Mouse (Mus musculus) heart, embryonic 11.5 days (tissue): Measurements from ENCODE around the gene Prr14l. TPM values are rescaled to one million over a fixed set of nuclear protein-coding genes. Genes with fewer than 3 reads are reported as not detected.
"Not testable (repeated sequence)": the region's sequence is repeated elsewhere in the genome, so short reads cannot be mapped to it uniquely, and the experiment has no call there.

ENCODE experiments used
- ATAC-seq: fragments of 200-750 bp; cut with Nextera tagmentation; replicated peaks from 2 replicates; pipeline ENCODE4 v1.8.0; 2017; ENCODE audit warnings: moderate library complexity; ENCODE audit not compliant: insufficient number of reproducible peaks, low FRiP score, low TSS enrichment
- H3K27ac ChIP-seq: fragments of 300-500 bp; sonication (generic); 2 replicates; pipeline ENCODE4 v1.5.1; 2014; ENCODE audit warnings: mild to moderate bottlenecking, low read depth, low read length
- H3K27me3 ChIP-seq: fragments of 300-500 bp; sonication (generic); 2 replicates; pipeline ENCODE4 v1.6.1; 2014; ENCODE audit warnings: mild to moderate bottlenecking, low read length, mixed read lengths; ENCODE audit not compliant: control insufficient read depth, insufficient read depth
- H3K36me3 ChIP-seq: fragments of 300-500 bp; sonication (generic); 2 replicates; pipeline ENCODE4 v1.6.1; 2014; ENCODE audit warnings: mild to moderate bottlenecking, low read length, moderate library complexity, mixed read lengths; ENCODE audit not compliant: control insufficient read depth, insufficient read depth
- H3K4me1 ChIP-seq: fragments of 300-500 bp; sonication (generic); 2 replicates; pipeline ENCODE4 v1.6.1; 2014; ENCODE audit warnings: low read length; ENCODE audit not compliant: control insufficient read depth, insufficient read depth
- H3K4me2 ChIP-seq: fragments of 300-500 bp; sonication (generic); 2 replicates; pipeline ENCODE4 v1.6.1; 2014; ENCODE audit warnings: mild to moderate bottlenecking, moderate library complexity
- H3K4me3 ChIP-seq: fragments of 300-500 bp; sonication (generic); 2 replicates; pipeline ENCODE4 v1.5.1; 2014; ENCODE audit warnings: low read depth, low read length
- H3K9ac ChIP-seq: fragments of 300-500 bp; sonication (generic); 2 replicates; pipeline ENCODE4 v1.6.1; 2014; ENCODE audit warnings: mild to moderate bottlenecking, low read depth, low read length, moderate library complexity
- H3K9me3 ChIP-seq: fragments of 300-500 bp; sonication (generic); replicated peaks from 2 replicates; pipeline ENCODE4 v1.6.1; 2016; ENCODE audit warnings: low read length; ENCODE audit not compliant: control insufficient read depth
- WGBS: fragments of 180-500 bp; shearing (Covaris S2); extraction: QIAGEN DNeasy Blood & Tissue Kit; methylation state at CpG from one replicate; pipeline ENCODE4 v1.1.7; 2014; ENCODE audit not compliant: insufficient replicate concordance; 5-methylcytosine and 5-hydroxymethylcytosine counted together
- polyA plus RNA-seq: library from polyadenylated mRNA; unstranded; fragments of >200 nt; fragmentation: Nextera tagmentation; extraction: Ambion mirVana; gene quantifications from 2 replicates; pipeline ENCODE4 v1.2.1, GENCODE M21; 2014

Gene Prr14l
- polyA plus RNA-seq, 1 experiment from 2014 or later = 11.5 TPM

GRCm38 (mm10) chr5:32857781-32858220, 3.7 kb upstream of the Prr14l start:
- WGBS = 4% methylated on average over 6 of the region's 6 CpGs

DNA sequence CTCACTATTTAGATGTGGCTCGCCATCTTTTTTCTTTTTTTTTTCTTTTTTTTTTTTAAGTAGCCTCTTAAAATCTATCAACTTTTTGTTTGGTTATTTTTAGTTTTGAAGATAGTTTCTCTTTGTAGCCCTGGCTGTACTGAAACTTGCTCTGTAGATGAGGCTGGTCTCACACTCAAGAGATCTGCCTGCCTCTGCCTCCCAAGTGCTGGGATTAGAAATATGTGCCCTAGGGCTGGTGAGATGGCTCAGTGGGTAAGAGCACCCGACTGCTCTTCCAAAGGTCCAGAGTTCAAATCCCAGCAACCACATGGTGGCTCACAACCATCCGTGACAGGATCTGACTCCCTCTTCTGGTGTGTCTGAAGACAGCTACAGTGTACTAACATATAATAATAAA, 1.2 kb upstream of the Prr14l start:
- H3K9me3 ChIP-seq, H3K27ac ChIP-seq, H3K4me3 ChIP-seq, H3K36me3 ChIP-seq, H3K9ac ChIP-seq, H3K4me2 ChIP-seq, ATAC-seq, H3K27me3 ChIP-seq: not testable (repeated sequence)
- H3K4me1 ChIP-seq = peaks cover 13% of the 10 kb centered on the region
- 90% methylated on average over 2 of the region's 3 CpGs for WGBS

More at GRCm38 (mm10) chr5:32857781-32858220, 3.7 kb upstream of the Prr14l start:
- Histone ChIP-seq H3K4me3 (peak overlapping the region; percentile 49), H3K36me3 (no peaks in the 10 kb centered on the region), H3K9ac (peak overlapping the region; percentile 63), H3K4me2 (peak overlapping the region; percentile 60), H3K9me3 (no peaks in the 10 kb centered on the region), H3K4me1 (peaks cover 3% of the 10 kb centered on the region; the same call in 1 of the 2 replicates), H3K27ac (no peak overlapping the region), H3K27me3 (no peaks in the 10 kb centered on the region)
- no peak for ATAC-seq

DNA sequence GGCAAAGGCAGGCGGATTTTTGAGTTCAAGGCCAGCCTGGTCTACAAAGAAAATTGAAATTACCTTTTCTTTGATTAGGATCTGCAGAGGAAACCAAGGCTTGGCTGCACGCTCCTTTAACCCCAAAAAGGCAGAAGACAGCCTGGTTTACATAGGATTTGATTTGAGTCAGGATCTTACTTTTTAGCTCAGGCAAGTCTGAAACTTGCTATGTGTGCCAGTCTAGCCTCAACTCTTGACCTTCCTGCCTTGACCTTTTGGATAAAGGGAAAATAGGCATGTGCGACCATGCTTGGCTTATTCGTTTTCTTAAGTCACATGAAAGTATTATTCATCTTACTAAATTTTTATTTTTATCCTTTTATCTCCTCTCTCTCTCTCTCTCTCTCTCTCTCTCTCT, 762 bp upstream of the Prr14l start:
- WGBS = 81% methylated on average over 4 of the region's 4 CpGs
- H3K4me3 ChIP-seq = no peak overlapping the region
- no peak for ATAC-seq

DNA sequence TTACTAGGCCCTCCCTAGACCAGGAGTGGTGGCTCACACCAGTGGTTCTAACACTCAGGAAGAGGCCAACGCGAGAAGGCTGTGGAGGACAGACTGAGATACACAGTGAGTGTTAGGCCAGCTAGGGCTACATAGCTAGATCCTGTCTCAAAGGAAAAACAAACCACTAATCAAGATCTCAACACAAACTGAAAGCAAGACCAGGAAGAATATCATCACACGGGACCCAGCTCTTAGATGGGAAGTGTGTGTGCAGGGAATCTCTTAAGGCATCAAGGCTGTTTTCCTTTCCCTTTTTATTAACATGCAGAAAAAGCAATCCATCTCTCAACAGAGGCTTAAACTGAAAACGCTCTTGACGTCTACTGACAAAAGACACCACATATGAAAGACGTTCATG, 2.0 kb downstream of the Prr14l start:
- H3K36me3 ChIP-seq = peaks cover 1% of the 10 kb centered on the region
- no peaks in the 10 kb centered on the region for H3K27me3 ChIP-seq
- no peak overlapping the region for H3K27ac ChIP-seq
- no peak for ATAC-seq
- H3K4me3 ChIP-seq = peak overlapping the region; percentile 18
- no peaks in the 10 kb centered on the region for H3K9me3 ChIP-seq
- peak overlapping the region; percentile 31 for H3K9ac ChIP-seq
- peaks cover 13% of the 10 kb centered on the region for H3K4me1 ChIP-seq
- 52% methylated on average over 6 of the region's 6 CpGs for WGBS
- peak overlapping the region; percentile 88 for H3K4me2 ChIP-seq

More for the DNA sequence above, 762 bp upstream of the Prr14l start:
- H3K4me2 ChIP-seq = no peak overlapping the region
- no peaks in the 10 kb centered on the region for H3K27me3 ChIP-seq
- no peaks in the 10 kb centered on the region for H3K9me3 ChIP-seq
- peaks cover 13% of the 10 kb centered on the region for H3K4me1 ChIP-seq
- H3K27ac ChIP-seq = no peak overlapping the region
- H3K36me3 ChIP-seq = no peaks in the 10 kb centered on the region; the same call in 1 of the 2 replicates
- peak overlapping the region; percentile 17; the same call in 1 of the 2 replicates for H3K9ac ChIP-seq

DNA sequence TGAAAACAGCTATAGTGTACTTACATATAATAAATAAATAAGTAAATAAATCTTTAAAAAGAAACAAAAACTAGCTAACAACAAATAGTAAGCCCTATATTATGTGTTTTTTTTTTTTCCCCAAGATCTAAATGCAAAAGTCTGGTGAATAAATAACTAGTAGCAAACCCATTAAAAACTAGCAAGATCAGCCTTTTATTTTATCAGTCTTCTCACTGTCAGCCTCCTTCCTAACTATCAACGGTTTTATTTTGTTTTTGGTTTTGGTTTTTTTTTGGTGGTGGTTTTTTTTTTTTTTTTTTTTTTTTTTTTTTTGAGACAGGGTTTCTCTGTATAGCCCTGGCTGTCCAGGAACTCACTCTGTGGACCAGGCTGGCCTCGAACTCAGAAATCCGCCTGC, 4.5 kb downstream of the Prr14l start:
- not testable (repeated sequence) for H3K27me3 ChIP-seq, ATAC-seq
- 90% methylated on average over 3 of the region's 3 CpGs for WGBS

DNA sequence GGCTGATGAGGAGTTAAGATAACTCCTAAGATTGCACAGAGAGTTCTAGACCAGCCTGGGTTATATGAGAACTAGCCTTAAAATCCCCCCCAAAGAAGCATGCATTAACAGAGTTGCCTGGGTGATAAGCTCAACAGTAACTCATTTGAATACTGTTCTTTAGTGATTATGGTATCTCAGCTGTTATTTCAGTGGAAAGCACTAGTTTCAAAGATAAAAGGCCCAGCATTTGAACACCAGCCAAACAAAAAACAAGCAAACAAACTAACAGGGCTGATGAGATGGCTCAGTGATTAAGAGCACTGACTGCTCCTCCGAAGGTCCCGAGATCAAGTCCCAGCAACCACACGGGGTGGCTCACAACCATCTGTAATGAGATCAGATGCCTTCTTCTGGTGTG, 4.9 kb downstream of the Prr14l start:
- H3K4me2 ChIP-seq = no peak overlapping the region
- peaks cover 9% of the 10 kb centered on the region for H3K36me3 ChIP-seq
- no peaks in the 10 kb centered on the region for H3K9me3 ChIP-seq
- ATAC-seq = no peak
- no peak overlapping the region for H3K9ac ChIP-seq
- no peak overlapping the region for H3K4me3 ChIP-seq
- H3K4me1 ChIP-seq = peaks cover 10% of the 10 kb centered on the region
- WGBS = 88% methylated on average over 3 of the region's 3 CpGs
- no peaks in the 10 kb centered on the region for H3K27me3 ChIP-seq
- no peak overlapping the region for H3K27ac ChIP-seq

More for the DNA sequence above, 4.5 kb downstream of the Prr14l start:
- H3K36me3 ChIP-seq, H3K4me3 ChIP-seq, H3K4me2 ChIP-seq, H3K9ac ChIP-seq, H3K9me3 ChIP-seq, H3K27ac ChIP-seq: not testable (repeated sequence)
- H3K4me1 ChIP-seq = peaks cover 13% of the 10 kb centered on the region

- Histone ChIP-seq H3K36me3 (peaks cover 38% of the 10 kb centered on the region), H3K27me3 (no peaks in the 10 kb centered on the region), H3K4me3 (no peak overlapping the region), H3K4me2 (no peak overlapping the region), H3K27ac (no peak overlapping the region), H3K4me1 (no peaks in the 10 kb centered on the region), H3K9ac (no peak overlapping the region), H3K9me3 (no peaks in the 10 kb centered on the region)
- ATAC-seq = no peak
- WGBS = 100% methylated on average over 2 of the region's 2 CpGs
Measured at GRCm38 (mm10) chr5:32840029-32840428, 14.0 kb downstream of the Prr14l start.

DNA sequence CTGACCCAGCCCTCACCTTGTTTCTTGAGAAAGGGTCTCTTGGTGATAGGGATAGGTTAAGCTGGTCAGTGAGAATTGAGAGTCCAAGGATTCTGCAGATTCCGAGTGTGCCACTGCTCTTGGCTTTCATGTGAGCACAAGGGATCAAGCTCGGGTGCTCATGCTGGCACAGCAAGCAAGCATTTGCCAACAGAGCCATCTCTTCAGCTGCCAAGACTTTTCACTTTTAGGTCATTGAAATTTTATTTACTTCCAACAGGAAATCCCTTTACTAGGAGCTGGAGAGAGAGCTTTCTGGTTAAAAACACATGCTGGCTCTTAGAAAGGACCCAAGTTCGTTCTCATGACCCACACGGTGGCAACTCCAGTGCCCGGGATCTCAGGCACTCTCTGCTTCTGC, 17.1 kb downstream of the Prr14l start:
- ATAC-seq = no peak
- Histone ChIP-seq H3K9me3 (no peaks in the 10 kb centered on the region), H3K36me3 (peaks cover 37% of the 10 kb centered on the region), H3K4me1 (no peaks in the 10 kb centered on the region), H3K9ac (no peak overlapping the region), H3K4me3 (no peak overlapping the region), H3K27me3 (no peaks in the 10 kb centered on the region), H3K4me2 (no peak overlapping the region), H3K27ac (no peak overlapping the region)
- WGBS = 92% methylated on average over 5 of the region's 5 CpGs

GRCm38 (mm10) chr5:32834497-32834896, 19.6 kb downstream of the Prr14l start:
- WGBS = 87% methylated on average over 1 of the region's 1 CpGs
- no peaks in the 10 kb centered on the region for H3K27me3 ChIP-seq
- H3K4me3 ChIP-seq = no peak overlapping the region
- no peak overlapping the region for H3K9ac ChIP-seq
- H3K27ac ChIP-seq = no peak overlapping the region
- peaks cover 27% of the 10 kb centered on the region for H3K36me3 ChIP-seq
- no peaks in the 10 kb centered on the region for H3K9me3 ChIP-seq
- ATAC-seq = no peak
- no peak overlapping the region for H3K4me2 ChIP-seq
- no peaks in the 10 kb centered on the region for H3K4me1 ChIP-seq
